Mouse (Mus musculus) lung, postnatal 0 days (tissue): ENCODE measurements around the gene Trank1.

ENCODE experiments used
- CTCF ChIP-seq: IDR thresholded peaks from 2 replicates; pipeline ENCODE4 v1.5.1; 2016; ENCODE audit warnings: antibody characterized with exemption, mild to moderate bottlenecking
- EP300 ChIP-seq: IDR thresholded peaks from 2 replicates; pipeline ENCODE4 v1.6.1; 2016; ENCODE audit warnings: antibody characterized with exemption, mild to moderate bottlenecking, control low read depth

- TF ChIP-seq CTCF (no peak), EP300 (no peak)
Measured at GRCm38 (mm10) chr9:111398059-111398458, 86.5 kb downstream of the Trank1 start.
